Mouse (Mus musculus) natural killer cell, adult 2 months (primary cell): ENCODE results near the gene Sox10.

Experiments used
- DNase-seq, 2 experiments: peaks; one replicate each; pipeline ENCODE4 v3.0.0; 2022; ENCODE audit warnings: low spot score in 2 of 2

Sox10 gene

GRCm38 (mm10) chr15:79165140-79165539 lies at the start of gene Sox10:
Gene Sox10 (minus strand): TSS chr15:79165240.
- DNase-seq: no peak

DNA sequence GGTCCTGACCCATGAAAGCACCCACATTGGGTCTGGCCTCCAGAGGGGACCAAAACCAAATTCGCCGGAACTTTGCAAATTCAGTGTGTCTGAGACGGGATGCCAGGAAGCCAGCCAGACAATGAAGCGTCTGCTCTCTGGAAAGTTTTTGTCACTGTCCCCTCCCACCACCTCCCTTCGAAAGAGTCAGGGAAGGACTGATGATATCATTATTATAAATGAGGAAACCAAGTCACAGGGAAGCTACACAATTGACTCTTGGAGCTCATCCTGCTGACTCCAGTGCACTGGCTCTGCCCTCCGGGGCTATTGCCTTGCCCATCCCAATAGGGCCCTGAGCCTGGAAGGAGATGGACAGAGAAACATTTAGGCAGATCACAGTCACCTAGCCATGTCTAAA lies 48.6 kb upstream of the Sox10 start:
- DNase-seq: no peak

DNA sequence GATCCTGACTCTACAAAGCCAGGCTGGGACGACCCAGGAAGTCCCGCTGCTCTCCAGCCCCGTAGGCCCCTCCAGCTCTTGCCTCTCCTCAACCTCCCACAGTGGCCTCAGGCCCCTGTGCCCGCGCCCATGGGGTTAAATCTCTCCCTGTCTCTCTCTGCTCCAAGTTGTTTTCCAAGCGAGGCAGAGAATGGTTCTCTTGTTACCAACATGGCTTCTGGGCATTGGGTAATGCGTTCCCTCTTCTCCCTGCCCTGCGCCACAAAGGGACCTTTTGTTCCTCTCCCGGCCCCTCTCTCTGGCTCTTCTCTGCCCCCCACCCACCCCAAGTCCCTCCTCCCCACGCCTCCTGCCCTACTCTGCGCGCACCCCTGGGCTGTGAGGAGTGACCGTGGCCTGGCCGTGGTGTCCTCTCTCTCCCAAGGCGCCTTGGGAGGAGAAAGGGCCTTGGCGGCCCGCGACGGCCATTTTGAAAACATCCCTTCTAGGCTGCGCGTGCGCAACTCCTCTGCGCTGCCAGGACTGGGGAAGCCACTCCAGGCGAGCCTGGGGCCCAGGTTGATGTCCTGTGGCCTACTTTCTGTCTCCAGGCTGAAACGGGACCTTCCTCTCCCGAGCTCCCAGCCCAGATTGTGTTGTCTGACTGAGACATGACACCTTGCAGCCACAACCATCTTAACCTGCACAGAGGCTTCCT lies 47.9 kb upstream of the Sox10 start:
- no peak for DNase-seq

GRCm38 (mm10) chr15:79210357-79210756 lies 45.3 kb upstream of the Sox10 start:
- no peak for DNase-seq

- DNase-seq: peak; percentile 82 to 87
Observed at GRCm38 (mm10) chr15:79208758-79209439, 43.9 kb upstream of the Sox10 start.

- DNase-seq: no peak
Observed at GRCm38 (mm10) chr15:79208211-79208610, 43.2 kb upstream of the Sox10 start.

- DNase-seq: no peak
Observed at GRCm38 (mm10) chr15:79202575-79202974, 37.5 kb upstream of the Sox10 start.

DNA sequence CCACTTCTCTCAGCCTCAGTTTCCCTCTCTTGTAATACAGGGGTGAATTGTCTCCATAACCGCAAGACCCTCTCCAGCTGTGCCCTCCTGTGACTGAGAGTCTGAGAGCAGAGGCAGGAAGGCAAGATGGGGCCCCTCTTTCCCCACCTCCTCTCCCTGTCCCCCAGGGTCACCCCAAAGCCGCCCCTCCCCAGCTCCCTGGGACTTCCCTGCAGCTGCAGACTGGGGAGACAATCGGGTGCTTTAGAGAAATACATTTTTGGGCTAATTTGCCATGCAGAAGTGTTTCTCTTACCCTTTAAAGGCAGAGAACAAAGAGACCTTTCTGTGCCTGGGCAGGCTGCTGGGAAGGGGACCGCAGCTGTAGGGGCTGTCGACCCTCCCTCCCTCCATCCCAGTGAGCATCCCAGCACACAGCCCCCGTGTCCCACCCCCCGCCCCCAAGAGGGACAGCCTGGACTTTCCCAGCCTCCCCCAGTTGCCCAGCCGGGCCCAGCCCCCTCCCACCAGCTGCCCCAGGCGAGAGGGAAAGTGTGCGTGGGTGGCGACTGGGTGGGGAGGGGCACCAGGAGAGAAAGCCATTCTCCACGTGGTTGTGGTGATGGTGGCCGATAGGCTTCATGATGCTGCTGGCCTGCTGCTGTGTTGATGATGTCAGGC lies 36.6 kb upstream of the Sox10 start:
- DNase-seq: no peak

- DNase-seq: no peak
Observed at GRCm38 (mm10) chr15:79199390-79199976, 34.4 kb upstream of the Sox10 start.

- DNase-seq: no peak
Observed at GRCm38 (mm10) chr15:79195492-79195891, 30.5 kb upstream of the Sox10 start.

DNA sequence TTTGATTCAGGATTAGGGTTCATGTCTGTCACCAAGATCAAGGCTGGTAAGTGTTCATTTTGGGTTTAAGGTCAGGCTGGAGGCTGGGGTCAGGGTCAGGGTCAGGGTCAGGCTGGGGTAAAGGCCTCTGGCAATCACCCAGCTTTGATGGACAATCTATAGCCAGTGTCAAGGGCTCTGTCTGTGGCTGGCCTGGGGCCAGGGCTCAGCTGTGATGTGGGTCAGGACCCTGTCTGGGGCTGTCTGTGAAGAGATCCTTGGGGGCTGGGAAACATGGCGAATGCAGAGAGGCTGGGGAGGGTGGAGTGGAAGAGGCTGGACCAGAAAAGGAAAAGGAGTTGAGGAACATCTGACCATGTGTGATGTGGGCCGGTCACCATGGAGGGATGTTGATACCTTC lies 29.9 kb upstream of the Sox10 start:
- no peak for DNase-seq

DNA sequence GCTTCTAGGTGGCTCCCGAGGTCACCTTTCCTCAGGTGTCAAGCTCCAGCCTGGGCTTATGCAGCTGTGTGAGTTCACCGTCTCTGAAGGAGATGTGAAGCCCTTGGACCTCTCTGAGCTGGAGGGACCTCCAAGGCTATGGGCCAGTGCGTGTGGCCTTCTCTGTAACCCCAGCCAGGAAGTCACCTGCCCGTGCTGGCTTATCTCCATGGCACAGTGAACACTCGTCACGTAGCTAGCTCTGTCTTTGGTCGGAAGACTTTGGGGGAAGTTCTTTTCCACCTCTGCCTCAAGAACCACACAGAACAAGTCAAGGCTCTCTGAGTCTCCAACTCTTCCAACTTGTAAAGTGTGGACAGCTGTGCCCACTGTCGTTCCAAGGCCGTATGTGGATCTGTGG lies 29.0 kb upstream of the Sox10 start:
- no peak for DNase-seq

- no peak for DNase-seq
Observed at GRCm38 (mm10) chr15:79192885-79193845, 28.1 kb upstream of the Sox10 start.

DNA sequence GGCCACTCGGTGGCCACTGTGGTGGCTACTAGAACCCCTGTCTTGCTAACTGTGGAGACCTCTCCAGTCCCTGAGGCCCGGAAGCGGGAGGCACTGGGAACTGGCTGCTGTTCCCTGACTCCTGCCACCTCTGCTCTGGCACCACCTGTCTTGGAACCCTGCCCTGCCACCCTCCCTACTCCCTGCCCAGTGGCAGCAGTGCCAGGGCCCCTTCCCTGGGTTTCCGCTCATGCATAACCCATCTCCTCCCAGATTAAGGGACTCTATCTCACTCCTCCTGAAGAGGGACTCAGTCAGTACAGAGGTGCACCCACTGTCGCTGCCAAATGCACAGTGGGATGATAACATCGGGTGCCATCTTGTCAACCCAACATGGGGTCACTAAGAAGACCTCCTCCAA lies 27.4 kb upstream of the Sox10 start:
- DNase-seq: no peak

- no peak for DNase-seq
Observed at GRCm38 (mm10) chr15:79191426-79191825, 26.4 kb upstream of the Sox10 start.

DNA sequence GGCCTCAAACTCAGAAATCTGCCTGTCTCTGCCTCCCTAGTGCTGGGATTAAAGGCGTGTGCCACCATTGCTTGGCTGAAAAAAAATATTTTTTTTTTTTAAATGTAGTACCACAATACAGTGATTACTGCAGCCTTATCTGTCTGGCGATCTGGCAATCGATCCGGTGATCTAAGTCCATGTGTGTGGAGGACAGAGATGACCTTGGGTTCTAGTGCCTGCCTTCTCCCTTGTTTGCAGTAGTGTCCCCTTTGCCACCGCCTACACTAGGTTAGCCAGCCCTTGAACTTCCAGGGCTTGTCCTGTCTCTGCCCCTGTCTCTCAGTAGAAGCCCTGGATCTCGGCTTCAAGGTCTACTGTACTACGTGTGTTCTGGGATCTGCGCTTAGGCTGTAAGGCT lies 22.8 kb upstream of the Sox10 start:
- no peak for DNase-seq

- no peak for DNase-seq
Observed at GRCm38 (mm10) chr15:79185213-79185612, 20.2 kb upstream of the Sox10 start.

GRCm38 (mm10) chr15:79176905-79177304 lies 11.9 kb upstream of the Sox10 start:
- DNase-seq: no peak

GRCm38 (mm10) chr15:79166712-79167111 lies 1.7 kb upstream of the Sox10 start:
- no peak for DNase-seq

- DNase-seq: no peak
Observed at GRCm38 (mm10) chr15:79164251-79164650, 789 bp downstream of the Sox10 start.

DNA sequence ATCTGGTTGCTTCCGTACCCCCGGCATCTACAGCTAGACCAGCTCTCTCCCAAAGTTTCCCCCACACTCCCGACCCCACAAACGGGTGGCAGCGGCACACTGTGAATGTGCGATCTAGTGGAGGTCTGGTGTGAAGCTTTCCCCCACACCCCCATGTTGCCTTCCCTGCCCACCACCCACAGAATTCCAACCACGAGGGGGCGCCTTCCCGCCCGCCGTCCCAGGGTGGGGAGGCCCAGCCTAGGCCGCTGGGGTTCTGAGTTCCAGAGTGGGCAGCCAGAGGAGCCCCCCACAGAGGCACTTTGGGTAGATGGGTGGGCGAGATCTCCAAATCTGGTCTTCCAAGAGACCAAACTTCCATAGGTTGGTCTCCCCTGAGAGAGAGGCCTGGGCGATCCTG lies 2.2 kb downstream of the Sox10 start:
- no peak for DNase-seq
